Mouse (Mus musculus) midbrain, embryonic 13.5 days (tissue): ENCODE measurements at regions not wholly inside any gene's neighbourhood (a gene's known extent, or its start where the extent isn't known, plus 50 kb on each side); places are given as distances from the start of the nearest gene placed in this dataset.

Source experiments
- ATAC-seq: fragments of 200-750 bp; cut with Nextera tagmentation; 2 replicates; pipeline ENCODE4 v1.8.0; 2017; ENCODE audit warnings: mild to moderate bottlenecking, moderate TSS enrichment, moderate library complexity
- H3K27ac ChIP-seq: fragments of 300-500 bp; sonication (generic); 2 replicates; pipeline ENCODE4 v1.5.1; 2015; ENCODE audit warnings: inconsistent platforms, mild to moderate bottlenecking, moderate library complexity
- H3K27me3 ChIP-seq: fragments of 300-500 bp; sonication (generic); 2 replicates; pipeline ENCODE4 v1.6.1; 2015; ENCODE audit warnings: mild to moderate bottlenecking, inconsistent platforms
- H3K36me3 ChIP-seq: fragments of 300-500 bp; sonication (generic); 2 replicates; pipeline ENCODE4 v1.6.1; 2015; ENCODE audit warnings: mild to moderate bottlenecking, inconsistent platforms
- H3K4me1 ChIP-seq: fragments of 300-500 bp; sonication (generic); replicated peaks from 2 replicates; pipeline ENCODE4 v1.6.1; 2015; ENCODE audit warnings: inconsistent platforms
- H3K4me2 ChIP-seq: fragments of 300-500 bp; sonication (generic); replicated peaks from 2 replicates; pipeline ENCODE4 v1.6.1; 2015; ENCODE audit warnings: moderate library complexity, mild to moderate bottlenecking, inconsistent platforms
- H3K4me3 ChIP-seq: fragments of 300-500 bp; sonication (generic); replicated peaks from 2 replicates; pipeline ENCODE4 v1.5.1; 2015; ENCODE audit warnings: mild to moderate bottlenecking, inconsistent platforms
- H3K9ac ChIP-seq: fragments of 300-500 bp; sonication (generic); replicated peaks from 2 replicates; pipeline ENCODE4 v1.6.1; 2015; ENCODE audit warnings: mild to moderate bottlenecking, inconsistent platforms
- H3K9me3 ChIP-seq: fragments of 300-500 bp; sonication (generic); 2 replicates; pipeline ENCODE4 v1.6.1; 2016; ENCODE audit warnings: mild to moderate bottlenecking, inconsistent platforms
- WGBS: fragments of 180-500 bp; shearing (Covaris S2); methylation state at CpG from one replicate; pipeline ENCODE4 v1.1.7; 2015; 5-methylcytosine and 5-hydroxymethylcytosine counted together

GRCm38 (mm10) chr10:21824418-21825025, 57.5 kb upstream of the Sgk1 start:
- no peak overlapping the region for H3K4me2 ChIP-seq
- H3K4me1 ChIP-seq: peaks cover 36% of the 10 kb centered on the region
- peak; percentile 53 for ATAC-seq
- WGBS: 44% methylated on average over 12 of the region's 12 CpGs
- H3K4me3 ChIP-seq: no peak overlapping the region
- no peaks in the 10 kb centered on the region for H3K9me3 ChIP-seq
- no peaks in the 10 kb centered on the region for H3K27me3 ChIP-seq
- H3K27ac ChIP-seq: peak overlapping the region; percentile 80
- no peak overlapping the region for H3K9ac ChIP-seq
- H3K36me3 ChIP-seq: no peaks in the 10 kb centered on the region

- H3K9ac ChIP-seq: no peak overlapping the region
- 47% methylated on average over 5 of the region's 5 CpGs for WGBS
- H3K4me3 ChIP-seq: no peak overlapping the region
- H3K36me3 ChIP-seq: no peaks in the 10 kb centered on the region
- H3K27me3 ChIP-seq: no peaks in the 10 kb centered on the region
- H3K9me3 ChIP-seq: no peaks in the 10 kb centered on the region
- ATAC-seq: no peak
- H3K4me2 ChIP-seq: no peak overlapping the region
- H3K4me1 ChIP-seq: peaks cover 28% of the 10 kb centered on the region
- no peak overlapping the region for H3K27ac ChIP-seq
Measured at GRCm38 (mm10) chr10:21826793-21827504, 55.0 kb upstream of the Sgk1 start.

GRCm38 (mm10) chr10:21827505-21827844, 54.5 kb upstream of the Sgk1 start:
- ATAC-seq: no peak
- 65% methylated on average over 3 of the region's 3 CpGs for WGBS

GRCm38 (mm10) chr10:21828432-21829061, 53.4 kb upstream of the Sgk1 start:
- H3K27ac ChIP-seq: peak overlapping the region; percentile 45

More at GRCm38 (mm10) chr10:21827505-21827844, 54.5 kb upstream of the Sgk1 start:
- peaks cover 28% of the 10 kb centered on the region for H3K4me1 ChIP-seq
- H3K36me3 ChIP-seq: no peaks in the 10 kb centered on the region
- no peak overlapping the region for H3K9ac ChIP-seq
- no peak overlapping the region for H3K27ac ChIP-seq
- H3K4me2 ChIP-seq: no peak overlapping the region
- no peaks in the 10 kb centered on the region for H3K9me3 ChIP-seq
- no peak overlapping the region for H3K4me3 ChIP-seq
- no peaks in the 10 kb centered on the region for H3K27me3 ChIP-seq

GRCm38 (mm10) chr10:21829062-21829731, 52.8 kb upstream of the Sgk1 start:
- H3K27me3 ChIP-seq: no peaks in the 10 kb centered on the region
- H3K4me3 ChIP-seq: no peak overlapping the region
- peaks cover 25% of the 10 kb centered on the region for H3K4me1 ChIP-seq
- peak overlapping the region; percentile 45 for H3K27ac ChIP-seq
- H3K9ac ChIP-seq: no peak overlapping the region
- 13% methylated on average over 11 of the region's 11 CpGs for WGBS
- H3K9me3 ChIP-seq: no peaks in the 10 kb centered on the region
- ATAC-seq: peak; percentile 75
- H3K4me2 ChIP-seq: no peak overlapping the region
- H3K36me3 ChIP-seq: no peaks in the 10 kb centered on the region

More at GRCm38 (mm10) chr10:21828432-21829061, 53.4 kb upstream of the Sgk1 start:
- Histone ChIP-seq H3K4me3 (no peak overlapping the region), H3K9ac (no peak overlapping the region), H3K9me3 (no peaks in the 10 kb centered on the region), H3K36me3 (no peaks in the 10 kb centered on the region), H3K4me1 (peaks cover 28% of the 10 kb centered on the region), H3K27me3 (no peaks in the 10 kb centered on the region), H3K4me2 (no peak overlapping the region)
- 30% methylated on average over 9 of the region's 9 CpGs for WGBS
- ATAC-seq: peak; percentile 70

GRCm38 (mm10) chr10:21831002-21831696, 50.8 kb upstream of the Sgk1 start:
- Histone ChIP-seq H3K36me3 (no peaks in the 10 kb centered on the region), H3K4me1 (peaks cover 19% of the 10 kb centered on the region), H3K27ac (no peak overlapping the region), H3K9ac (no peak overlapping the region), H3K27me3 (no peaks in the 10 kb centered on the region), H3K4me3 (no peak overlapping the region), H3K9me3 (no peaks in the 10 kb centered on the region), H3K4me2 (no peak overlapping the region)
- 53% methylated on average over 6 of the region's 6 CpGs for WGBS
- ATAC-seq: no peak
